Mouse (Mus musculus) MEL (cell line): ENCODE measurements at regions not wholly inside any gene's neighbourhood (a gene's known extent, or its start where the extent isn't known, plus 50 kb on each side); places are given as distances from the start of the nearest gene placed in this dataset.

Source experiments
- DNase-seq: peaks from one replicate; pipeline ENCODE4 v3.0.0; 2011; ENCODE audit warnings: low read depth, low spot score
- H3K27ac ChIP-seq: 2 replicates; pipeline ENCODE4 v1.5.1; 2012; ENCODE audit warnings: low read depth, mild to moderate bottlenecking, control low read depth, low read length, moderate library complexity; ENCODE audit not compliant: control insufficient read depth
- H3K27me3 ChIP-seq, 2 experiments: fragments of 150-350 bp in 1 of 2; sonication (generic) in 1 of 2; 2 replicates each; pipeline ENCODE4 v1.6.1; 2012; ENCODE audit warnings: low read length in 2 of 2, mild to moderate bottlenecking in 2 of 2, improper control_type of control experiment in 1 of 2, moderate library complexity in 1 of 2; ENCODE audit not compliant: insufficient read depth in 2 of 2, control insufficient read depth in 1 of 2
- H3K36me3 ChIP-seq, 2 experiments: 2 replicates each; pipeline ENCODE4 v1.6.1; 2012 to 2014; ENCODE audit warnings: low read length in 2 of 2, improper control_type of control experiment in 1 of 2, inconsistent platforms in 1 of 2, mild to moderate bottlenecking in 1 of 2; ENCODE audit not compliant: insufficient read depth in 2 of 2, control insufficient read depth in 1 of 2
- H3K4me1 ChIP-seq, 2 experiments: fragments of 150-350 bp in 1 of 2; sonication (generic) in 1 of 2; 2 replicates each; pipeline ENCODE4 v1.6.1; 2012; ENCODE audit warnings: low read length in 2 of 2, improper control_type of control experiment in 1 of 2, mild to moderate bottlenecking in 1 of 2; ENCODE audit not compliant: insufficient read depth in 2 of 2, control insufficient read depth in 1 of 2
- H3K4me3 ChIP-seq, 2 experiments: fragments of 150-350 bp in 1 of 2; sonication (generic) in 1 of 2; 2 replicates each; pipeline ENCODE4 v1.5.1; 2012; ENCODE audit warnings: low read depth in 2 of 2, low read length in 2 of 2, mild to moderate bottlenecking in 2 of 2, moderate library complexity in 2 of 2, control low read depth in 1 of 2, improper control_type of control experiment in 1 of 2; ENCODE audit not compliant: control insufficient read depth in 1 of 2, insufficient read depth in 1 of 2
- H3K79me2 ChIP-seq: 2 replicates; pipeline ENCODE4 v1.6.1; 2012; ENCODE audit warnings: mild to moderate bottlenecking, low read length, moderate library complexity; ENCODE audit not compliant: control insufficient read depth, poor library complexity, insufficient read depth
- H3K9ac ChIP-seq: 2 replicates; pipeline ENCODE4 v1.6.1; 2012; ENCODE audit warnings: low read depth, mild to moderate bottlenecking, control low read depth, low read length, moderate library complexity; ENCODE audit not compliant: control insufficient read depth, poor library complexity, severe bottlenecking
- H3K9me3 ChIP-seq: fragments of 150-350 bp; sonication (generic); replicated peaks from 2 replicates; pipeline ENCODE4 v1.6.1; 2012; ENCODE audit warnings: mild to moderate bottlenecking, low read length, improper control_type of control experiment, moderate library complexity; ENCODE audit not compliant: insufficient read depth
- BHLHE40 ChIP-seq: IDR thresholded peaks from 2 replicates; pipeline ENCODE4 v1.6.1; 2012; ENCODE audit warnings: low read depth, mild to moderate bottlenecking, inconsistent platforms, low read length, improper control_type of control experiment, borderline replicate concordance
- CHD1 ChIP-seq: IDR thresholded peaks from 2 replicates; pipeline ENCODE4 v1.6.1; 2012; ENCODE audit warnings: low read depth, mild to moderate bottlenecking, inconsistent platforms, low read length, improper control_type of control experiment
- CHD2 ChIP-seq: IDR thresholded peaks from 2 replicates; pipeline ENCODE4 v1.6.1; 2011; ENCODE audit warnings: low read length, improper control_type of control experiment
- CTCF ChIP-seq, 3 experiments: IDR thresholded peaks in 2 of 3; conservative IDR thresholded peaks in 1 of 3; 2 replicates each; pipeline ENCODE4 v1.5.1; 2011 to 2012; ENCODE audit warnings: low read length in 3 of 3, low read depth in 2 of 3, mild to moderate bottlenecking in 2 of 3, improper control_type of control experiment in 1 of 3, inconsistent platforms in 1 of 3, mixed read lengths in 1 of 3, moderate library complexity in 1 of 3; ENCODE audit not compliant: control insufficient read depth in 1 of 3, insufficient read depth in 1 of 3, poor library complexity in 1 of 3, severe bottlenecking in 1 of 3
- E2F4 ChIP-seq: IDR thresholded peaks from 2 replicates; pipeline ENCODE4 v1.6.1; 2011; ENCODE audit warnings: low read depth, low read length, improper control_type of control experiment, borderline replicate concordance
- ETS1 ChIP-seq: IDR thresholded peaks from 2 replicates; pipeline ENCODE4 v1.6.1; 2012; ENCODE audit warnings: low read depth, mild to moderate bottlenecking, inconsistent platforms, low read length, improper control_type of control experiment, moderate library complexity
- GABPA ChIP-seq: IDR thresholded peaks from 2 replicates; pipeline ENCODE4 v1.6.1; 2012; ENCODE audit warnings: low read depth, mild to moderate bottlenecking, inconsistent platforms, low read length, improper control_type of control experiment, moderate library complexity
- GATA1 ChIP-seq: IDR thresholded peaks from 2 replicates; pipeline ENCODE4 v1.6.1; 2011; ENCODE audit warnings: low read depth, low read length, improper control_type of control experiment
- HCFC1 ChIP-seq: IDR thresholded peaks from 2 replicates; pipeline ENCODE4 v1.6.1; 2012; ENCODE audit warnings: low read depth, mild to moderate bottlenecking, inconsistent platforms, low read length, improper control_type of control experiment, moderate library complexity
- JUND ChIP-seq: IDR thresholded peaks from 2 replicates; pipeline ENCODE4 v1.6.1; 2011; ENCODE audit warnings: low read depth, mild to moderate bottlenecking, improper control_type of control experiment, low read length
- KAT2A ChIP-seq: conservative IDR thresholded peaks from 2 replicates; pipeline ENCODE4 v1.6.1; 2012; ENCODE audit warnings: low read depth, low read length, improper control_type of control experiment, inconsistent platforms
- MAZ ChIP-seq: IDR thresholded peaks from 2 replicates; pipeline ENCODE4 v1.6.1; 2012; ENCODE audit warnings: low read depth, mild to moderate bottlenecking, inconsistent platforms, low read length, improper control_type of control experiment
- MYC ChIP-seq: IDR thresholded peaks from 2 replicates; pipeline ENCODE4 v1.6.1; 2011; ENCODE audit warnings: low read depth, mild to moderate bottlenecking, low read length, improper control_type of control experiment, moderate library complexity
- NELFE ChIP-seq: IDR thresholded peaks from 2 replicates; pipeline ENCODE4 v1.6.1; 2011; ENCODE audit warnings: low read depth, low read length, improper control_type of control experiment
- POLR2AphosphoS2 ChIP-seq: IDR thresholded peaks from 2 replicates; pipeline ENCODE4 v1.6.1; 2011; ENCODE audit warnings: low read length, improper control_type of control experiment
- POLR2AphosphoS5 ChIP-seq: IDR thresholded peaks from 2 replicates; pipeline ENCODE4 v1.6.1; 2012; ENCODE audit warnings: low read depth, borderline replicate concordance, mild to moderate bottlenecking, inconsistent platforms, low read length, moderate library complexity, mixed read lengths
- SIN3A ChIP-seq: IDR thresholded peaks from 2 replicates; pipeline ENCODE4 v1.6.1; 2012; ENCODE audit warnings: low read length, improper control_type of control experiment, inconsistent platforms
- SMC3 ChIP-seq: IDR thresholded peaks from 2 replicates; pipeline ENCODE4 v1.6.1; 2011; ENCODE audit warnings: low read depth, low read length, improper control_type of control experiment
- TBP ChIP-seq: IDR thresholded peaks from 2 replicates; pipeline ENCODE4 v1.8.0; 2011; ENCODE audit warnings: low read depth, low read length, improper control_type of control experiment
- TCF12 ChIP-seq: IDR thresholded peaks from 2 replicates; pipeline ENCODE4 v1.6.1; 2014; ENCODE audit warnings: low read depth, mild to moderate bottlenecking, inconsistent platforms, low read length, improper control_type of control experiment, moderate library complexity
- USF2 ChIP-seq, 2 experiments: IDR thresholded peaks; 2 replicates each; pipeline ENCODE4 v1.6.1; 2011 to 2012; ENCODE audit warnings: improper control_type of control experiment in 2 of 2, low read length in 2 of 2, borderline replicate concordance in 1 of 2, inconsistent platforms in 1 of 2, low read depth in 1 of 2, mild to moderate bottlenecking in 1 of 2; ENCODE audit not compliant: insufficient read depth in 1 of 2
- ZC3H11A ChIP-seq: IDR thresholded peaks from 2 replicates; pipeline ENCODE4 v1.6.1; 2012; ENCODE audit warnings: low read depth, mild to moderate bottlenecking, inconsistent platforms, low read length, improper control_type of control experiment
- ZKSCAN1 ChIP-seq: IDR thresholded peaks from 2 replicates; pipeline ENCODE4 v1.6.1; 2012; ENCODE audit warnings: low read depth, mild to moderate bottlenecking, inconsistent platforms, low read length, improper control_type of control experiment, moderate library complexity
- ZMIZ1 ChIP-seq: IDR thresholded peaks from 2 replicates; pipeline ENCODE4 v1.6.1; 2012; ENCODE audit warnings: low read depth, mild to moderate bottlenecking, inconsistent platforms, low read length, improper control_type of control experiment, moderate library complexity

- DNase-seq: no peak
- H3K9ac ChIP-seq: no peak overlapping the region
- TF ChIP-seq E2F4 (no peak), SMC3 (no peak), CTCF (IDR thresholded peaks at IDR 0.05 in 2 of 3, conservative IDR thresholded peaks at IDR 0.05 in 1 of 3; ENCODE audit: control insufficient read depth in 1 of 3, insufficient read depth in 1 of 3, low read depth in 2 of 3, low read length in 3 of 3, poor library complexity in 1 of 3, severe bottlenecking in 1 of 3) (no peak), MYC (no peak), CHD2 (no peak), HCFC1 (no peak), USF2 (IDR thresholded peaks at IDR 0.05; ENCODE audit: borderline replicate concordance in 1 of 2, insufficient read depth in 1 of 2, low read depth in 1 of 2, low read length in 2 of 2) (no peak), TCF12 (no peak), TBP (no peak), POLR2AphosphoS5 (no peak), SIN3A (no peak), KAT2A (no peak)
Observed at GRCm38 (mm10) chr13:16512876-16513275, 501.2 kb downstream of the Inhba start.

GRCm38 (mm10) chr13:16515195-16515594 is 503.5 kb downstream of the Inhba start:
- DNase-seq: no peak
- H3K9ac ChIP-seq: no peak overlapping the region
- H3K9me3 ChIP-seq: no peaks in the 10 kb centered on the region
- H3K27me3 ChIP-seq: no peaks in the 10 kb centered on the region; a peak in 1 of 4 replicates
- no peaks in the 10 kb centered on the region for H3K36me3 ChIP-seq
- H3K27ac ChIP-seq: no peak overlapping the region
- no peak overlapping the region for H3K4me3 ChIP-seq
- no peaks in the 10 kb centered on the region for H3K79me2 ChIP-seq
- no peaks in the 10 kb centered on the region for H3K4me1 ChIP-seq
- no peak for TF ChIP-seq POLR2AphosphoS2
- TF ChIP-seq NELFE: no peak
- no peak for TF ChIP-seq TBP
- TF ChIP-seq JUND: no peak
- TF ChIP-seq SIN3A: no peak
- TF ChIP-seq BHLHE40: no peak
- TF ChIP-seq GATA1: no peak
- TF ChIP-seq ZKSCAN1: no peak
- TF ChIP-seq ETS1: no peak
- no peak for TF ChIP-seq MAZ
- TF ChIP-seq ZC3H11A: no peak
- TF ChIP-seq GABPA: no peak
- TF ChIP-seq E2F4: no peak
- TF ChIP-seq KAT2A: no peak
- no peak for TF ChIP-seq ZMIZ1
- TF ChIP-seq CHD1: no peak

More at GRCm38 (mm10) chr13:16512876-16513275, 501.2 kb downstream of the Inhba start:
- Histone ChIP-seq H3K27me3 (no peaks in the 10 kb centered on the region; a peak in 1 of 4 replicates), H3K9me3 (no peaks in the 10 kb centered on the region), H3K79me2 (no peaks in the 10 kb centered on the region), H3K27ac (no peak overlapping the region), H3K4me3 (no peak overlapping the region), H3K36me3 (no peaks in the 10 kb centered on the region), H3K4me1 (no peaks in the 10 kb centered on the region)
